Mouse (Mus musculus): ENCODE measurements at regions not wholly inside any gene's neighbourhood (a gene's known extent, or its start where the extent isn't known, plus 50 kb on each side); places are given as distances from the start of the nearest gene placed in this dataset.

- TF ChIP-seq TCF12 (IDR thresholded peaks at IDR 0.05; ENCODE audit: low read depth, low read length) = no peak
- TF ChIP-seq POLR2A (IDR thresholded peaks at IDR 0.05; ENCODE audit: low read depth, low read length) = no peak
- no peak for TF ChIP-seq CTCF (conservative IDR thresholded peaks at IDR 0.05 in 1 of 2, IDR thresholded peaks at IDR 0.05 in 1 of 2; ENCODE audit: low read depth in 2 of 2, low read length in 2 of 2)
- TF ChIP-seq NELFE (IDR thresholded peaks at IDR 0.05; ENCODE audit: low read depth, low read length) = no peak
- TF ChIP-seq ELF1 (IDR thresholded peaks at IDR 0.05; ENCODE audit: low read depth, low read length) = no peak
- TF ChIP-seq MEF2A (IDR thresholded peaks at IDR 0.05; ENCODE audit: borderline replicate concordance, low read depth, low read length) = no peak
- TF ChIP-seq NRF1 (IDR thresholded peaks at IDR 0.05; ENCODE audit: low read depth, low read length) = no peak
- TF ChIP-seq ZMIZ1 (IDR thresholded peaks at IDR 0.05; ENCODE audit: low read depth, low read length) = no peak
- no peak for TF ChIP-seq RAD21 (IDR thresholded peaks at IDR 0.05; ENCODE audit: low read depth, low read length)
- TF ChIP-seq USF1 (IDR thresholded peaks at IDR 0.05; ENCODE audit: low read depth, low read length) = no peak
- TF ChIP-seq JUND (conservative IDR thresholded peaks at IDR 0.05; ENCODE audit: low read depth, low read length) = no peak
- TF ChIP-seq MAFK (IDR thresholded peaks at IDR 0.05; ENCODE audit: insufficient replicate concordance, low read length) = no peak
- TF ChIP-seq MAZ (IDR thresholded peaks at IDR 0.05; ENCODE audit: low read depth, low read length) = no peak
- TF ChIP-seq ZNF384 (IDR thresholded peaks at IDR 0.05; ENCODE audit: low read depth, low read length) = no peak
These were observed 230.0 kb upstream of the Lrig3 start for GRCm38 (mm10) chr10:125735744-125736494.

All from CH12.LX (cell line).